Mouse (Mus musculus) embryonic facial prominence, embryonic 13.5 days (tissue): ENCODE measurements at regions not wholly inside any gene's neighbourhood (a gene's known extent, or its start where the extent isn't known, plus 50 kb on each side); places are given as distances from the start of the nearest gene placed in this dataset.

ENCODE experiments used
- ATAC-seq: fragments of 200-750 bp; cut with Nextera tagmentation; 2 replicates; pipeline ENCODE4 v1.8.0; 2017; ENCODE audit warnings: low read depth; ENCODE audit not compliant: insufficient number of reproducible peaks, insufficient read depth, low FRiP score, low TSS enrichment
- H3K27ac ChIP-seq: fragments of 300-500 bp; sonication (generic); 2 replicates; pipeline ENCODE4 v1.5.1; 2015; ENCODE audit warnings: moderate library complexity, mild to moderate bottlenecking, inconsistent platforms
- H3K27me3 ChIP-seq: fragments of 300-500 bp; sonication (generic); 2 replicates; pipeline ENCODE4 v1.6.1; 2015; ENCODE audit warnings: mild to moderate bottlenecking, inconsistent platforms
- H3K36me3 ChIP-seq: fragments of 300-500 bp; sonication (generic); 2 replicates; pipeline ENCODE4 v1.6.1; 2015; ENCODE audit warnings: mild to moderate bottlenecking, inconsistent platforms
- H3K4me1 ChIP-seq: fragments of 300-500 bp; sonication (generic); 2 replicates; pipeline ENCODE4 v1.6.1; 2015; ENCODE audit warnings: inconsistent platforms
- H3K4me2 ChIP-seq: fragments of 300-500 bp; sonication (generic); 2 replicates; pipeline ENCODE4 v1.6.1; 2015; ENCODE audit warnings: moderate library complexity, mild to moderate bottlenecking, inconsistent platforms
- H3K4me3 ChIP-seq: fragments of 300-500 bp; sonication (generic); 2 replicates; pipeline ENCODE4 v1.5.1; 2015; ENCODE audit warnings: mild to moderate bottlenecking, inconsistent platforms
- H3K9ac ChIP-seq: fragments of 300-500 bp; sonication (generic); 2 replicates; pipeline ENCODE4 v1.6.1; 2015; ENCODE audit warnings: mild to moderate bottlenecking, inconsistent platforms
- H3K9me3 ChIP-seq: fragments of 300-500 bp; sonication (generic); 2 replicates; pipeline ENCODE4 v1.6.1; 2016; ENCODE audit warnings: inconsistent platforms
- WGBS: fragments of 180-500 bp; shearing (Covaris S2); methylation state at CpG from one replicate; pipeline ENCODE4 v1.1.7; 2015; ENCODE audit warnings: mixed read lengths; 5-methylcytosine and 5-hydroxymethylcytosine counted together

DNA sequence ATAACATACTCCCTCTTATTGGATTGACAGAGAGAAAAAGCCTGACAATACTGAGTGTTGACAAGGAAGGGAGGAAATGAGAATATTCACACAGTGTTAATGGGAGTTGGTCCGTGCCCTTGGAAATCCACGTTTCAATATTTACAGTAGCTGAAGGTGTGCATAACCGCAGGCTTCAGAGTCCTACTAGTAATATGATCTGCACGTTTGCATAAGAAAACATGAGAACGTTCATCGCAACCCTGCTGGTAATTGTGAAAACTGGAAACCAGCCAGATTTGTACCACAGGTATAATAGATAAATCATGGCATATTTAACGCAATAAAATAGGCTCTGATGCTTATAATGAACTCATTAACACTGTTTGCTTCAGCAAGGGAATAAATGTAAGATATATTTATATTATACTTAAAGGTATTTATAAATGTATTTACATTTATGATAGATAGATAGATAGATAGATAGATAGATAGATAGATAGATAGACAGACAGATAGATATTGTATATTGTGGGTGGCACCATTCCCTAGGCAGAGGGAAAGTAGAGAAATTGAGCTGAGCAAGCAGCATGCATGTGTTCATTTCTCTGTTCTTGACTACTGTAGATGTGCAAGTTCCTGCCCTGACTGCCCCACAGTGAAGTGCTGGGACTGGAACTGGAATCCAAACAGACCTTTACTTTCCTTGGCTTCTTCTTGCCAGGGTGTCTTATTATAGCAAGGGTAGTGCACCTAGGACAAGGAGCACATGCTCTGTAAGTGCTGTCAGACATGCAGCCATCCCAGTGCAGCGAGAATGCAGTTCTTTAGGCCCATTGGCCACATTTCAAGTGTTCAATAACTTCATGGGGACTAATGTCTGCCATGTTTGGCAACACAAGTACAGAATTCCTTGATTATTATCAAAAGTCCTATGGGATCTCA is 117.6 kb upstream of the Cpm start:
- no peaks in the 10 kb centered on the region; the same call in 1 of the 2 replicates for H3K4me1 ChIP-seq
- H3K27ac ChIP-seq, result no peak overlapping the region
- peaks cover 4% of the 10 kb centered on the region; the same call in 1 of the 2 replicates for H3K9me3 ChIP-seq
- ATAC-seq, result no peak
- WGBS, result 68% methylated on average over 8 of the region's 8 CpGs
- H3K36me3 ChIP-seq, result no peaks in the 10 kb centered on the region
- H3K27me3 ChIP-seq, result no peaks in the 10 kb centered on the region
- H3K4me3 ChIP-seq, result no peak overlapping the region
- no peak overlapping the region for H3K4me2 ChIP-seq
- H3K9ac ChIP-seq, result no peak overlapping the region

DNA sequence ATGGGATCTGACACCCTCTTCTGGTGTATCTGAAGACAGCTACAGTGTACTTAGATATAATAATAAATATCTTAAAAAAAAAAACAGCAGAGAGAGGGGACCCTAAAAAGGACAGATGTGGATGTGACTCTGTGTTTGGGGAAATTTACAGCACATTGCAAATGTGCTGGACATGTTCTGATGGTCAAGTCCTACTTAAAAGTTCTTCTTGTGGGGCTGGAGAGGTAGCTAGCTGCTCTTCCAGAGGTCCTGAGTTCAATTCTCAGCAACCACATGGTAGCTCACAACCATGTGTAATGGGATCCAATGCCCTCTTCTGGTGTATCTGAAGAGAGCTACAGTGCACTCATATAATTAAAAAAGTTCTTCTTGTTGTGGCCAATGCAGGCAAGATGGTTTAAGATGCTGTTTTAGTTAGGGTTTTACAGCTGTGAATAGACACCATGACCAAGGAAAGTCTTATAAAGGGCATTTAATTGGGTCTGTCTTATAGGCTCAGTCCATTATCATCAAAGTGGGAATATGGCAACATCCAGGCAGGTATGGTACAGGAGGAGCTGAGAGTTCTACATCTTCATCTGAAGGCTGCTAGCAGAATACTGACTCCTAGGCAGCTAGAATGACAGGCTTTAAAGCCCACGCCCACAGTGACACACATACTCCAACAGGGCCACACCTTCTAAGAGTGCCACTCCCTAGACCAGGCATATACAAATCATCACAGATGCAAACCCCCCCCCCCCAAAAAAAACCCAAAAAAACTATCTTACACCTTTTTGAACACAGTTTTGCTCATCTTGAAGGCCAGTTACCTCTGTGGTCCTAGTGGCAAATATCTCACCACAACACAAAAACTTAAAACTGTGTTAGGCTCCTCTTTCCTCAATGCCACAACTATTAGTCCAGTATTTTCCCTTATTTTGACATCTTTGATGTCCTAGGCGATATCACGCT is 118.5 kb upstream of the Cpm start:
- no peak overlapping the region for H3K4me3 ChIP-seq
- H3K27ac ChIP-seq, result no peak overlapping the region
- no peak overlapping the region for H3K4me2 ChIP-seq
- peaks cover 4% of the 10 kb centered on the region; the same call in 1 of the 2 replicates for H3K9me3 ChIP-seq
- 86% methylated on average over 3 of the region's 3 CpGs for WGBS
- no peak for ATAC-seq
- no peak overlapping the region for H3K9ac ChIP-seq
- no peaks in the 10 kb centered on the region for H3K36me3 ChIP-seq
- no peaks in the 10 kb centered on the region; the same call in 1 of the 2 replicates for H3K4me1 ChIP-seq
- H3K27me3 ChIP-seq, result no peaks in the 10 kb centered on the region

DNA sequence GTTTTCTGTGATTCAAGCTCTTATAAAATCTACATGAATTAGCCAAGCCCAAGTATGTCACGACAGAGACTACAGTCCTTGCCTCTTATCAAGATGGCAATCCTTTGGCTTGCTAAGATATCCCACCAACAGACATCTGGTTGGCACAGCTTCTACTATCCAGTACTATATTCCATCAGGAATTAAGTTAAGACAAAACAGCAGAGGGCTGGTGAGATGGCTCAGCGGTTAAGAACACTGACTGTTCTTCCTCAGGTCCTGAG is 119.1 kb upstream of the Cpm start:
- no peaks in the 10 kb centered on the region for H3K27me3 ChIP-seq
- no peak for ATAC-seq
- no peaks in the 10 kb centered on the region for H3K36me3 ChIP-seq
- WGBS, result 79% methylated on average over 2 of the region's 2 CpGs
- no peak overlapping the region for H3K27ac ChIP-seq
- H3K9ac ChIP-seq, result no peak overlapping the region
- peaks cover 4% of the 10 kb centered on the region; the same call in 1 of the 2 replicates for H3K9me3 ChIP-seq
- H3K4me1 ChIP-seq, result no peaks in the 10 kb centered on the region; the same call in 1 of the 2 replicates
- no peak overlapping the region for H3K4me2 ChIP-seq
- H3K4me3 ChIP-seq, result no peak overlapping the region

DNA sequence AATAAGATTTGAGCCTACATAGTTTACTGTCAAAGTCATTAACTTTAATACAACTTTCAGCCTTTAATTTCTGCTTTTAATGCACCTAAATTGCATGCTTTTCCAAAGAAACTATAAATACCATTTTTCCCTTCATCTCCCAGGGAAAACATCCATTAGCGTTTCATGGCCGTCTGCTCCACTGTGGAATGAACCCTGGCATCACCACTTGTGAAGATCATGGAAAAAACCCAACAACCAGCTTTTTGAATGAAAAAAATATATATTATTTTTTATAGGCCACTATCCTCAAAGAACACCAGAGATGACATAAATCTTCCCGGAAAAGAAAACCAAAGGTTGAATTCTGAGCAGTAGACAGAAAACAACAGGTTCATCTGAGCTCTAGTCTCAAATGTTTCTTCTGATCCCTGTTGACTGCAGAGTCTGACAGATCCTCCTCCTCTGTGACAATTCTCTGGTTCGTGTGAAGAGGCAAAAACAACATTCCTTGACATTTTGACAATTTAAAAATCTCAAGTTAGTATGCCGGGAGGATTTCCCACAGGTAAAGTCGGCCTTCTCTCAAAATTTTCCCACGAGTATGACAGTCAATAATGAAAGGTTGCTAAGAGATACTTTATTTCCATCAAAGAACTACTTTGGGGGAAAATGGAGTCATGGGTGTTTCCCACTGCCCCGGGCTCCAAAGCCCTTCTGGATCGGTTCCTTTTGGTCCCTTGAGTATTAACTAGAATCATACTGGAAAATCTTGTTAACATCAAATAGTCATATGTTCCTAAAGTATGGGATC is 119.7 kb upstream of the Cpm start:
- 66% methylated on average over 9 of the region's 9 CpGs for WGBS
- H3K27ac ChIP-seq, result no peak overlapping the region
- H3K4me3 ChIP-seq, result no peak overlapping the region
- no peak for ATAC-seq
- H3K4me1 ChIP-seq, result no peaks in the 10 kb centered on the region; the same call in 1 of the 2 replicates
- no peak overlapping the region for H3K9ac ChIP-seq
- H3K4me2 ChIP-seq, result no peak overlapping the region
- no peaks in the 10 kb centered on the region for H3K27me3 ChIP-seq
- H3K9me3 ChIP-seq, result peaks cover 4% of the 10 kb centered on the region; the same call in 1 of the 2 replicates
- no peaks in the 10 kb centered on the region for H3K36me3 ChIP-seq

DNA sequence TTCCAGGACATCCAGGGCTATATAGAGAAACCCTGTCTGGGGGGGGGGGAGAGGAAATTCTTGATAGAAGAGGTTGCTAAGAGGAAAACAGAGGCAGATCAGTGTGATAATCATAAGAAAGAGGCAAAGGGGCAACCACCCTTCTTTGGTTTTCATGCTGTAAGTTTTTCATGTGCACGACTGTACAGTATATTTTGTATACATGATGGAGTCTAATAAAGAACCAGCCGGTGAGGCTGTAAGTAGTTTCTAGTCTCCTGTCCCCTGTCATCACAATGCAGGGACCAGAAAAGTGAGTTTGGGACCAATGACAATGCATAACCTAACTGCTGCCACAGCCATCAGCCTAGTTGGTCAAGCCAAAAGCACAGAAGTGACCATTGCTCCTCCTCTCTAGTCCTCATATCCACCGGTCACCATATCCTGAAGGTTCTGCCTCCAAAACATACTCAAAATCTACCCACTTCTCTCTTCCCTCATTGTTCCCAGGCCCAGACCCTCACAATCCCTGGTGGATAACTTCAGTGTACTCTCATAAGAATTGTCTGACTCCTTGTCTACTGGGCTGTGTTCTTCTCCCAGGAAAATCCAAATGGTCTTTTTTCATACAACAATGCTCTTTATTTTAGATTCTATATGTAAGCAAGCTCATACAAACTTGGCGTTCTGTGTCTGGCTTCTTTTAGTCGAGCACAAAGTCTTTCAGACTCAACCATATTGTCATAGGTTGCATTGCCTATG is 122.9 kb upstream of the Cpm start:
- ATAC-seq, result no peak
- Histone ChIP-seq H3K27ac (no peak overlapping the region), H3K9ac (no peak overlapping the region), H3K4me3 (no peak overlapping the region), H3K9me3 (no peaks in the 10 kb centered on the region), H3K4me2 (no peak overlapping the region), H3K4me1 (no peaks in the 10 kb centered on the region; the same call in 1 of the 2 replicates), H3K27me3 (no peaks in the 10 kb centered on the region), H3K36me3 (no peaks in the 10 kb centered on the region)
- 86% methylated on average over 5 of the region's 5 CpGs for WGBS

DNA sequence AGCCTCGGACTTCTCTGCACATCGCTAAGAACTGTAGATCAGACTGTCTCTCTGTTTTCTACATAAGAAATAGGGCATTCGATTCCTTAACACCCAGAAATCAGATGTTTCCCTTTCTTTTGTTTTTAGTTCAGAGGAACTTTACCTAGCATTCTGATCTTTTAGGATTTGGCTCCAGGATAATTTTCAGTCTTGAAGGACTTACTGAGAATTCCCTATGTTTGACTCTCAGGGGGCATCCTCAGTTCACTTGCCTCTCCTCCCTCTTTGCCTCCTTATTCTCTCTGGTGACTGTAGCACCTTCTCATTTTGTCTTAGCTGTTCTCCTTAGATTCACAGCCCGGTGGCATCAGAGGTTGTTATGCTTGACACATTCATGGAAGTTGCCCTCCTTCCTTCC is 123.8 kb upstream of the Cpm start:
- Histone ChIP-seq H3K4me1 (no peaks in the 10 kb centered on the region; the same call in 1 of the 2 replicates), H3K4me3 (no peak overlapping the region), H3K9me3 (no peaks in the 10 kb centered on the region), H3K36me3 (no peaks in the 10 kb centered on the region), H3K27me3 (no peaks in the 10 kb centered on the region), H3K27ac (no peak overlapping the region), H3K4me2 (no peak overlapping the region), H3K9ac (no peak overlapping the region)
- no peak for ATAC-seq
- WGBS, result 80% methylated on average over 4 of the region's 4 CpGs

DNA sequence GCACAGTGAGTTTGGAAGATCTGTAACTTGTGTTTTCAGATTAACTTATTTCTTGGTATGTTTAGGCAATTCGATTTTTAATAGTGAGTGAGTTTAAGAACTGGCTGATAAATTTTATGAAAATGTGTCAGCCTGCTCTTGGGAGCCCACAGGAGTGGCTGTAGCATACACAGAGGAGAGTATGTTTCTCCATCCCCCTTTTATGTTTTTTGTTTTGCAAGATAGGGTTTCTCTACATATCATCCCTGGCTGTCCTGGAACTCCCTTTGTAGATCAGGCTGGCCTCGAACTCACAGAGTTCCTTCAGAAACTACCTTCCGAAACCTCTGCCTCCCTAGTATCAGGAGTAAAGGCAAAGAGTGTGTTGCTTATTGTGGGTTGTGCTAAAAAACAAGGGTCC is 124.2 kb upstream of the Cpm start:
- Histone ChIP-seq H3K27me3 (no peaks in the 10 kb centered on the region), H3K4me3 (no peak overlapping the region), H3K4me1 (no peaks in the 10 kb centered on the region; the same call in 1 of the 2 replicates), H3K36me3 (no peaks in the 10 kb centered on the region), H3K9me3 (no peaks in the 10 kb centered on the region), H3K27ac (no peak overlapping the region), H3K4me2 (no peak overlapping the region), H3K9ac (no peak overlapping the region)
- no peak for ATAC-seq
- 85% methylated on average over 3 of the region's 3 CpGs for WGBS

DNA sequence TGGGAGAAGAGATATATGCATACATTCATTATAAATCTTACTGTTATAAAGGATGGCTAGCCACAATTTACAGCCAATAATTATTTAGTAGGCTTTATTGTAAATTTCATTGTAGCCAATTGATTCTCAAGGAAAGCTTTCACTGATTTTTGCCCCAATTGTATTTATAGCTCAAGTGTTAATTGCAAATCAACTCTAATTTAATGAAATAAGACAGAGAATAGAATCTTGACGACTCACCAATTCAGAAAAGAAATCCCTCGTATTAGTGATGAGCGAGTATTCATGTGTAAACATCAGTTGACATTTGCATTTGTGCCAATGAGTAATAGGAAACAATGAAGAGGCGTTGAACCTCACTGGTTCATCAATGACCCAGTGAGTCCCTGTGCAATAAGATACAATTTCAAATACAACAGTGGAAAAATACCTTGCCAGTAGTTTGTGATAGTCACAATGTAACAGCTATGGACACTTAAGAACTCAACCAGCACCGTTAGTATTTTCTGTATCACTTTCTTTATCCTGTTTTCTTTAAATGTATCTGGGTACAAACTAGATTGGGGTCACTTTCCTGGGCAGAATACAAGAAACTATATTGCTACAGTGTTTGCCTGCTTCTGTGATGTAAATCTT is 124.6 kb upstream of the Cpsf6 start:
- Histone ChIP-seq H3K9ac (no peak overlapping the region), H3K27me3 (no peaks in the 10 kb centered on the region), H3K36me3 (no peaks in the 10 kb centered on the region), H3K4me1 (no peaks in the 10 kb centered on the region; the same call in 1 of the 2 replicates), H3K4me2 (no peak overlapping the region), H3K27ac (no peak overlapping the region), H3K4me3 (no peak overlapping the region), H3K9me3 (no peaks in the 10 kb centered on the region)
- WGBS, result 84% methylated on average over 5 of the region's 5 CpGs
- no peak for ATAC-seq

DNA sequence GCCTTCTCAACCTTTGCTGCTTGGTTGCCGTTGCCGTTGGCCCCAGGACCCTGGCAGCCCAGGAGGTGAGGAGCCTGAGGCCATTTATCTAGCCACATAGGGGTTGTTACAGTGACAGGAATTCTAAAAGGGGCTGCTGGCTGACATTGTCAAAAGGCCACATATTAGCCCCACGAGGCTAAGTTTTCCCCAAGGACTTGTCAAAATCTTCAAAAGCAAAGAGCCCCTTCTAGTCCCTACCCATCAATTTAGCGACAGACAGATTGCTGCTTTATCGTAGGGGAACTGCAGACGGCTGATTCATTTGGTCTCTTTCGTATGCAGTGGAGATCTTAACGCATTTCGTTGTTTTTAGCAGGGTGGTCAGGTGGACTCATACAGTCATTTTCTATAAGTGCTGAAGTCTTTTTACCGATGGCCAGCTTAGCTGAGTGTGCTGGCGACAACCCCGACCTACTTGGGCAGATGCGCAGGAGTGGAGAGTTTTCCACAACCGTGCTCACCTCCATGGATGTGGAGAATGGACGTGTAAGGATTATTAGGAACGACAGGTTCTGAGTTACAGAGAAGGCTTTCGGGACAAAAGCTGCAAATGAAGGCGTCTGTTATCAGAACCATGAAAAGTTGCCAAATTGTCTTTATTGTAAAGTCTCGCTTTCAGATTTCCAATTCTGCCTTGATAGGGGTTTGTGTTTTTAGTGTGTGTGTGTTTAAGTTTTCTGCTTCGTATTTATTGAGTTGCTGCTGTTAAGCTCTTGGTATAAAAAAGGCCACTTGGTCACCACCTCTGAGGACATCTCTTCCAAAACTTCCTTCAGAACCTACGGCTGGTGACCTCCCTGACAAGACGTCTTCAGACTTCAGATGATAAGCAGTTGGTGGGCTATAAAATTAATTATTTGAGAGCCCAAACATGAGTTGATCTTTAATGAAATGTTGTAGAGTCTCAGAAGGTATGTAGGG is 123.7 kb upstream of the Cpsf6 start:
- Histone ChIP-seq H3K9me3 (no peaks in the 10 kb centered on the region), H3K4me3 (no peak overlapping the region), H3K27me3 (no peaks in the 10 kb centered on the region), H3K27ac (no peak overlapping the region), H3K4me2 (no peak overlapping the region), H3K9ac (no peak overlapping the region), H3K4me1 (no peaks in the 10 kb centered on the region), H3K36me3 (no peaks in the 10 kb centered on the region)
- no peak for ATAC-seq
- WGBS, result 73% methylated on average over 22 of the region's 22 CpGs

DNA sequence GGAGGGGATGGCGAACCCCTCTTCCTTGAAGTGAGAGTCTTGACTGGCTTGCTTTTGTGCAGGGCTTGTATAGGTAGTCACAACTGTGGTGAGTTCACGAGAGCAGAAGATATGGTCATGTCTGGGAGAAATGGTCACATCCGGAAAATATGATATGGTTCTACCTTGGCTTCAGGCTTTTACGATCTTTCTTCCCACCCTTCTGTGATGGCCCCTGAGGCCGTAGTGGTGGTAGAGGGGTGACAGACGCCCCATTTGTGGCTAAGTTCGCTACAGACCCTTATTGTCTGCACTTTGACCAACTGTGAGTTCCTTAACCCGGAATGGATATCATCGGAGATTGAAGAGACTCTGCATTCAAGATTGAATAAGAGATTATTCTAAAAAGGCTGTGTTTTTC is 122.9 kb upstream of the Cpsf6 start:
- Histone ChIP-seq H3K27ac (no peak overlapping the region), H3K4me2 (no peak overlapping the region), H3K4me3 (no peak overlapping the region), H3K9ac (no peak overlapping the region), H3K4me1 (no peaks in the 10 kb centered on the region), H3K36me3 (no peaks in the 10 kb centered on the region), H3K27me3 (no peaks in the 10 kb centered on the region), H3K9me3 (no peaks in the 10 kb centered on the region)
- WGBS, result 84% methylated on average over 9 of the region's 9 CpGs
- ATAC-seq, result no peak
